Mouse (Mus musculus): ENCODE results near the gene Auts2. TPM values are rescaled to one million over a fixed set of nuclear protein-coding genes. Genes with fewer than 3 reads are reported as not detected.

Gene Auts2
- polyA plus RNA-seq, 2 experiments = 38.3 to 50.8 TPM

GRCm38 (mm10) chr5:131774792-131775191, 768.4 kb downstream of the Auts2 start:
- Histone ChIP-seq H3K4me1 (ENCODE audit: control insufficient read depth, insufficient read depth, low read length) (peaks cover 21% of the 10 kb centered on the region), H3K27me3 (ENCODE audit: control insufficient read depth, insufficient read depth, low read length) (no peaks in the 10 kb centered on the region), H3K9me3 (ENCODE audit: control insufficient read depth, low read length) (no peaks in the 10 kb centered on the region), H3K36me3 (ENCODE audit: control insufficient read depth, insufficient read depth, low read length) (no peaks in the 10 kb centered on the region), H3K9ac (ENCODE audit: low read depth, low read length, severe bottlenecking) (no peak overlapping the region), H3K4me3 (replicated peaks; ENCODE audit: low read length) (no peak overlapping the region), H3K4me2 (replicated peaks; ENCODE audit: low read depth, low read length, severe bottlenecking) (peak overlapping the region; percentile 35), H3K27ac (replicated peaks; ENCODE audit: low read depth, low read length) (0 out of 2 replicates have a peak overlapping the region, but pooled peaks have one; percentile 28)
- no peak for ATAC-seq (ENCODE audit: low FRiP score, low read depth)
- no peak for DNase-seq (ENCODE audit: low spot score)
- TF ChIP-seq POLR2A (IDR thresholded peaks at IDR 0.05; ENCODE audit: borderline replicate concordance, extremely low read depth, insufficient read depth, insufficient read length) = no peak
- WGBS = 38% methylated on average over 6 of the region's 6 CpGs

- Histone ChIP-seq H3K4me1 (ENCODE audit: control insufficient read depth, insufficient read depth, low read length) (peaks cover 21% of the 10 kb centered on the region), H3K4me3 (replicated peaks; ENCODE audit: low read length) (no peak overlapping the region), H3K9ac (ENCODE audit: low read depth, low read length, severe bottlenecking) (no peak overlapping the region), H3K27ac (replicated peaks; ENCODE audit: low read depth, low read length) (no peak overlapping the region), H3K27me3 (ENCODE audit: control insufficient read depth, insufficient read depth, low read length) (no peaks in the 10 kb centered on the region), H3K4me2 (replicated peaks; ENCODE audit: low read depth, low read length, severe bottlenecking) (no peak overlapping the region), H3K9me3 (ENCODE audit: control insufficient read depth, low read length) (no peaks in the 10 kb centered on the region), H3K36me3 (ENCODE audit: control insufficient read depth, insufficient read depth, low read length) (no peaks in the 10 kb centered on the region)
- DNase-seq (ENCODE audit: low spot score) = no peak
- TF ChIP-seq POLR2A (IDR thresholded peaks at IDR 0.05; ENCODE audit: borderline replicate concordance, extremely low read depth, insufficient read depth, insufficient read length) = no peak
- ATAC-seq (ENCODE audit: low FRiP score, low read depth) = no peak
- WGBS = 95% methylated on average over 1 of the region's 1 CpGs
Measured at GRCm38 (mm10) chr5:131772616-131773015, 770.5 kb downstream of the Auts2 start.

- ATAC-seq (ENCODE audit: low FRiP score, low read depth) (no peak), DNase-seq (ENCODE audit: low spot score) (no peak)
- Histone ChIP-seq H3K9me3 (ENCODE audit: control insufficient read depth, low read length) (no peaks in the 10 kb centered on the region), H3K36me3 (ENCODE audit: control insufficient read depth, insufficient read depth, low read length) (no peaks in the 10 kb centered on the region), H3K4me3 (replicated peaks; ENCODE audit: low read length) (no peak overlapping the region), H3K4me1 (ENCODE audit: control insufficient read depth, insufficient read depth, low read length) (peaks cover 5% of the 10 kb centered on the region; the same call in 1 of the 2 replicates), H3K27me3 (ENCODE audit: control insufficient read depth, insufficient read depth, low read length) (no peaks in the 10 kb centered on the region), H3K4me2 (replicated peaks; ENCODE audit: low read depth, low read length, severe bottlenecking) (no peak overlapping the region), H3K27ac (replicated peaks; ENCODE audit: low read depth, low read length) (no peak overlapping the region), H3K9ac (ENCODE audit: low read depth, low read length, severe bottlenecking) (no peak overlapping the region)
- no peak for TF ChIP-seq POLR2A (IDR thresholded peaks at IDR 0.05; ENCODE audit: borderline replicate concordance, extremely low read depth, insufficient read depth, insufficient read length)
- 76% methylated on average over 11 of the region's 11 CpGs for WGBS
Measured at GRCm38 (mm10) chr5:131769273-131769672, 773.9 kb downstream of the Auts2 start.

GRCm38 (mm10) chr5:131767699-131768264, 775.4 kb downstream of the Auts2 start:
- no peak overlapping the region for H3K27ac ChIP-seq (replicated peaks; ENCODE audit: low read depth, low read length)
- DNase-seq (ENCODE audit: low spot score) (no peak), ATAC-seq (ENCODE audit: low FRiP score, low read depth) (no peak)
- no peak overlapping the region for H3K4me3 ChIP-seq (replicated peaks; ENCODE audit: low read length)
- H3K27me3 ChIP-seq (ENCODE audit: control insufficient read depth, insufficient read depth, low read length) = no peaks in the 10 kb centered on the region
- TF ChIP-seq POLR2A (IDR thresholded peaks at IDR 0.05; ENCODE audit: borderline replicate concordance, extremely low read depth, insufficient read depth, insufficient read length) = no peak
- peaks cover 5% of the 10 kb centered on the region; the same call in 1 of the 2 replicates for H3K4me1 ChIP-seq (ENCODE audit: control insufficient read depth, insufficient read depth, low read length)
- no peak overlapping the region for H3K4me2 ChIP-seq (replicated peaks; ENCODE audit: low read depth, low read length, severe bottlenecking)
- no peaks in the 10 kb centered on the region for H3K36me3 ChIP-seq (ENCODE audit: control insufficient read depth, insufficient read depth, low read length)
- H3K9ac ChIP-seq (ENCODE audit: low read depth, low read length, severe bottlenecking) = no peak overlapping the region
- 76% methylated on average over 12 of the region's 12 CpGs for WGBS
- H3K9me3 ChIP-seq (ENCODE audit: control insufficient read depth, low read length) = no peaks in the 10 kb centered on the region

GRCm38 (mm10) chr5:131767176-131767575, 776.0 kb downstream of the Auts2 start:
- no peak for DNase-seq (ENCODE audit: low spot score)
- TF ChIP-seq POLR2A (IDR thresholded peaks at IDR 0.05; ENCODE audit: borderline replicate concordance, extremely low read depth, insufficient read depth, insufficient read length) = no peak
- Histone ChIP-seq H3K4me3 (replicated peaks; ENCODE audit: low read length) (no peak overlapping the region), H3K9ac (ENCODE audit: low read depth, low read length, severe bottlenecking) (no peak overlapping the region), H3K4me2 (replicated peaks; ENCODE audit: low read depth, low read length, severe bottlenecking) (no peak overlapping the region), H3K36me3 (ENCODE audit: control insufficient read depth, insufficient read depth, low read length) (no peaks in the 10 kb centered on the region), H3K4me1 (ENCODE audit: control insufficient read depth, insufficient read depth, low read length) (peaks cover 5% of the 10 kb centered on the region; the same call in 1 of the 2 replicates), H3K9me3 (ENCODE audit: control insufficient read depth, low read length) (no peaks in the 10 kb centered on the region), H3K27ac (replicated peaks; ENCODE audit: low read depth, low read length) (no peak overlapping the region), H3K27me3 (ENCODE audit: control insufficient read depth, insufficient read depth, low read length) (no peaks in the 10 kb centered on the region)
- ATAC-seq (ENCODE audit: low FRiP score, low read depth) = no peak
- 77% methylated on average over 9 of the region's 9 CpGs for WGBS

Measured in limb, embryonic 14.5 days (tissue).